Mouse (Mus musculus): Measurements from ENCODE around the gene Bsn. TPM values are rescaled to one million over a fixed set of nuclear protein-coding genes. Genes with fewer than 3 reads are reported as not detected.

Gene Bsn
- total and polyA plus RNA-seq, 2 experiments from 2014 or later = 0.03 to 0.42 TPM

- 83% methylated on average over 5 of the region's 5 CpGs for WGBS
Observed at GRCm38 (mm10) chr9:108131502-108131901, 58.7 kb downstream of the Bsn start.

GRCm38 (mm10) chr9:108129042-108129948, 60.9 kb downstream of the Bsn start:
- ATAC-seq (ENCODE audit: insufficient read depth, low read depth) (no peak), DNase-seq (ENCODE audit: low spot score) (no peak)
- H3K36me3 ChIP-seq (replicated peaks; ENCODE audit: control insufficient read depth, insufficient read depth, low read length) = no peaks in the 10 kb centered on the region
- no peaks in the 10 kb centered on the region for H3K27me3 ChIP-seq (ENCODE audit: control insufficient read depth, insufficient read depth, low read length)
- H3K9me3 ChIP-seq (replicated peaks; ENCODE audit: control insufficient read depth, low read length) = no peaks in the 10 kb centered on the region
- 68% methylated on average over 13 of the region's 13 CpGs for WGBS
- H3K27ac ChIP-seq (ENCODE audit: low read depth) = no peak overlapping the region
- H3K9ac ChIP-seq (replicated peaks; ENCODE audit: low read depth, low read length) = no peak overlapping the region
- H3K4me1 ChIP-seq (ENCODE audit: control insufficient read depth, insufficient read depth) = no peaks in the 10 kb centered on the region
- H3K4me3 ChIP-seq (ENCODE audit: low read depth, low read length) = no peak overlapping the region
- no peak overlapping the region for H3K4me2 ChIP-seq (ENCODE audit: low read depth, low read length)
- no peak for TF ChIP-seq CTCF (IDR thresholded peaks at IDR 0.05; ENCODE audit: low read depth)
- TF ChIP-seq EP300 (IDR thresholded peaks at IDR 0.05; ENCODE audit: low read depth) = no peak

More at GRCm38 (mm10) chr9:108131502-108131901, 58.7 kb downstream of the Bsn start:
- no peak for TF ChIP-seq CTCF (IDR thresholded peaks at IDR 0.05; ENCODE audit: low read depth)
- TF ChIP-seq EP300 (IDR thresholded peaks at IDR 0.05; ENCODE audit: low read depth) = no peak
- no peaks in the 10 kb centered on the region for H3K36me3 ChIP-seq (replicated peaks; ENCODE audit: control insufficient read depth, insufficient read depth, low read length)
- no peak for DNase-seq (ENCODE audit: low spot score)
- H3K4me3 ChIP-seq (ENCODE audit: low read depth, low read length) = no peak overlapping the region
- H3K27me3 ChIP-seq (ENCODE audit: control insufficient read depth, insufficient read depth, low read length) = no peaks in the 10 kb centered on the region
- no peak overlapping the region for H3K9ac ChIP-seq (replicated peaks; ENCODE audit: low read depth, low read length)
- ATAC-seq (ENCODE audit: insufficient read depth, low read depth) = no peak
- H3K27ac ChIP-seq (ENCODE audit: low read depth) = no peak overlapping the region
- H3K9me3 ChIP-seq (replicated peaks; ENCODE audit: control insufficient read depth, low read length) = no peaks in the 10 kb centered on the region
- no peak overlapping the region for H3K4me2 ChIP-seq (ENCODE audit: low read depth, low read length)
- H3K4me1 ChIP-seq (ENCODE audit: control insufficient read depth, insufficient read depth) = no peaks in the 10 kb centered on the region

DNA sequence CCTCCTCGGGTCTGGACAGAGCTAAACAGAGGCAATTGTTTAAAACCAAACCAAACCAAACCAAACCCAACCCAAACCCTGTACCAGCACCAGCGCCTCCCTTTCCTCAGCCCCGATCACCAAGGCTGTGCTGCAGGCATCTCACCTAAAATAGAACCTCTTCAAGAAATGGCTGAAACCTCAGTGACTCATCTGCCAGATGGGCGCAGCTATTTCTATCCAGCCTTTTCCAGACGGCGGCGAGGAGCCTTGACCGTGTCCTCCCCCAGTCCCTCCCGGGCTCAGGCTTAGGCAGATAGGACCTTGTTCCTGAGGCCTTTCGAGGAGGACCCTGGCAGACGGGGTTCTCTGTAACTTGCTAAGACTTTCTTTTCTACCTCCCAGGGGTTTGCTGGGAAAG, 61.9 kb downstream of the Bsn start:
- ATAC-seq (ENCODE audit: insufficient read depth, low read depth) (no peak), DNase-seq (ENCODE audit: low spot score) (no peak)
- Histone ChIP-seq H3K4me3 (ENCODE audit: low read depth, low read length) (no peak overlapping the region), H3K4me2 (ENCODE audit: low read depth, low read length) (no peak overlapping the region), H3K9me3 (replicated peaks; ENCODE audit: control insufficient read depth, low read length) (no peaks in the 10 kb centered on the region), H3K27me3 (ENCODE audit: control insufficient read depth, insufficient read depth, low read length) (no peaks in the 10 kb centered on the region), H3K36me3 (replicated peaks; ENCODE audit: control insufficient read depth, insufficient read depth, low read length) (no peaks in the 10 kb centered on the region), H3K9ac (replicated peaks; ENCODE audit: low read depth, low read length) (no peak overlapping the region), H3K27ac (ENCODE audit: low read depth) (no peak overlapping the region), H3K4me1 (ENCODE audit: control insufficient read depth, insufficient read depth) (no peaks in the 10 kb centered on the region)
- TF ChIP-seq EP300 (IDR thresholded peaks at IDR 0.05; ENCODE audit: low read depth) = no peak
- TF ChIP-seq CTCF (IDR thresholded peaks at IDR 0.05; ENCODE audit: low read depth) = no peak
- 58% methylated on average over 11 of the region's 11 CpGs for WGBS

- Histone ChIP-seq H3K9ac (replicated peaks; ENCODE audit: low read depth, low read length) (no peak overlapping the region), H3K4me2 (ENCODE audit: low read depth, low read length) (no peak overlapping the region), H3K36me3 (replicated peaks; ENCODE audit: control insufficient read depth, insufficient read depth, low read length) (no peaks in the 10 kb centered on the region), H3K27me3 (ENCODE audit: control insufficient read depth, insufficient read depth, low read length) (no peaks in the 10 kb centered on the region), H3K27ac (ENCODE audit: low read depth) (no peak overlapping the region), H3K4me3 (ENCODE audit: low read depth, low read length) (no peak overlapping the region), H3K4me1 (ENCODE audit: control insufficient read depth, insufficient read depth) (no peaks in the 10 kb centered on the region), H3K9me3 (replicated peaks; ENCODE audit: control insufficient read depth, low read length) (no peaks in the 10 kb centered on the region)
- DNase-seq (ENCODE audit: low spot score) (no peak), ATAC-seq (ENCODE audit: insufficient read depth, low read depth) (no peak)
- 83% methylated on average over 17 of the region's 17 CpGs for WGBS
- no peak for TF ChIP-seq CTCF (IDR thresholded peaks at IDR 0.05; ENCODE audit: low read depth)
Observed at GRCm38 (mm10) chr9:108126436-108127180, 63.6 kb downstream of the Bsn start.

- TF ChIP-seq CTCF (IDR thresholded peaks at IDR 0.05; ENCODE audit: low read depth) (no peak), EP300 (IDR thresholded peaks at IDR 0.05; ENCODE audit: low read depth) (no peak)
- Histone ChIP-seq H3K27me3 (ENCODE audit: control insufficient read depth, insufficient read depth, low read length) (no peaks in the 10 kb centered on the region), H3K27ac (ENCODE audit: low read depth) (no peak overlapping the region), H3K4me1 (ENCODE audit: control insufficient read depth, insufficient read depth) (no peaks in the 10 kb centered on the region), H3K9me3 (replicated peaks; ENCODE audit: control insufficient read depth, low read length) (no peaks in the 10 kb centered on the region), H3K36me3 (replicated peaks; ENCODE audit: control insufficient read depth, insufficient read depth, low read length) (no peaks in the 10 kb centered on the region), H3K4me2 (ENCODE audit: low read depth, low read length) (no peak overlapping the region), H3K4me3 (ENCODE audit: low read depth, low read length) (no peak overlapping the region), H3K9ac (replicated peaks; ENCODE audit: low read depth, low read length) (no peak overlapping the region)
- DNase-seq (ENCODE audit: low spot score) (no peak), ATAC-seq (ENCODE audit: insufficient read depth, low read depth) (no peak)
- WGBS = 84% methylated on average over 8 of the region's 8 CpGs
Observed at GRCm38 (mm10) chr9:108125731-108126130, 64.5 kb downstream of the Bsn start.
